Mouse (Mus musculus) adrenal gland, postnatal 25 days (tissue): ENCODE results near the gene Dnajb3. TPM values are rescaled to one million over a fixed set of nuclear protein-coding genes. Genes with fewer than 3 reads are reported as not detected.

Source experiments
- total RNA-seq: library from RNA; stranded (reverse); gene quantifications from 2 replicates; pipeline ENCODE4 v1.2.3, GENCODE M21; 2021

Dnajb3 gene
- total RNA-seq, 1 experiment from 2014 or later, result 5.9 TPM

Other genes starting within 250 kb of the Dnajb3 start
- gene Usp40, start 197.2 kb downstream of the Dnajb3 start, total RNA-seq, result 24.4 and 32.9 TPM in 2 replicates
- not detected in 2 replicates for gene Ugt1a10, start 150.4 kb downstream of the Dnajb3 start, total RNA-seq
- 0.67 TPM in 1 of 2 replicates, not detected in the other for gene Ugt1a9, start 135.0 kb downstream of the Dnajb3 start, total RNA-seq
- not detected in 2 replicates for gene Ugt1a8, start 118.0 kb downstream of the Dnajb3 start, total RNA-seq
- gene Ugt1a7c, start 110.7 kb downstream of the Dnajb3 start, total RNA-seq, result 0.61 and 1.4 TPM in 2 replicates
- 5.5 and 7.0 TPM in 2 replicates for gene Ugt1a6b, start 102.5 kb downstream of the Dnajb3 start, total RNA-seq
- 8.0 and 12.2 TPM in 2 replicates for gene Ugt1a6a, start 71.0 kb downstream of the Dnajb3 start, total RNA-seq
- gene Ugt1a5, start 39.8 kb downstream of the Dnajb3 start, total RNA-seq, result 0.58 TPM in 1 of 2 replicates, not detected in the other
- 0.21 TPM in 1 of 2 replicates, not detected in the other for gene Ugt1a2, start 5.2 kb downstream of the Dnajb3 start, total RNA-seq
- 27.4 and 28.3 TPM in 2 replicates for gene Ugt1a1, start 6.2 kb upstream of the Dnajb3 start, total RNA-seq
- gene Mroh2a, start 21.2 kb upstream of the Dnajb3 start, total RNA-seq, result 0.33 TPM in 1 of 2 replicates, not detected in the other
- 58.4 and 64.0 TPM in 2 replicates for gene Hjurp, start 71.9 kb upstream of the Dnajb3 start, total RNA-seq
- gene Trpm8, start 71.9 kb upstream of the Dnajb3 start, total RNA-seq, result not detected in 2 replicates
- gene Spp2, start 201.2 kb upstream of the Dnajb3 start, total RNA-seq, result 2.7 TPM in 1 of 2 replicates, not detected in the other